Mouse (Mus musculus): ENCODE results near the gene Il17rd. TPM values are rescaled to one million over a fixed set of nuclear protein-coding genes. Genes with fewer than 3 reads are reported as not detected.

Il17rd gene
- polyA plus RNA-seq, 1 experiment from 2014 or later = 0.12 TPM

DNA sequence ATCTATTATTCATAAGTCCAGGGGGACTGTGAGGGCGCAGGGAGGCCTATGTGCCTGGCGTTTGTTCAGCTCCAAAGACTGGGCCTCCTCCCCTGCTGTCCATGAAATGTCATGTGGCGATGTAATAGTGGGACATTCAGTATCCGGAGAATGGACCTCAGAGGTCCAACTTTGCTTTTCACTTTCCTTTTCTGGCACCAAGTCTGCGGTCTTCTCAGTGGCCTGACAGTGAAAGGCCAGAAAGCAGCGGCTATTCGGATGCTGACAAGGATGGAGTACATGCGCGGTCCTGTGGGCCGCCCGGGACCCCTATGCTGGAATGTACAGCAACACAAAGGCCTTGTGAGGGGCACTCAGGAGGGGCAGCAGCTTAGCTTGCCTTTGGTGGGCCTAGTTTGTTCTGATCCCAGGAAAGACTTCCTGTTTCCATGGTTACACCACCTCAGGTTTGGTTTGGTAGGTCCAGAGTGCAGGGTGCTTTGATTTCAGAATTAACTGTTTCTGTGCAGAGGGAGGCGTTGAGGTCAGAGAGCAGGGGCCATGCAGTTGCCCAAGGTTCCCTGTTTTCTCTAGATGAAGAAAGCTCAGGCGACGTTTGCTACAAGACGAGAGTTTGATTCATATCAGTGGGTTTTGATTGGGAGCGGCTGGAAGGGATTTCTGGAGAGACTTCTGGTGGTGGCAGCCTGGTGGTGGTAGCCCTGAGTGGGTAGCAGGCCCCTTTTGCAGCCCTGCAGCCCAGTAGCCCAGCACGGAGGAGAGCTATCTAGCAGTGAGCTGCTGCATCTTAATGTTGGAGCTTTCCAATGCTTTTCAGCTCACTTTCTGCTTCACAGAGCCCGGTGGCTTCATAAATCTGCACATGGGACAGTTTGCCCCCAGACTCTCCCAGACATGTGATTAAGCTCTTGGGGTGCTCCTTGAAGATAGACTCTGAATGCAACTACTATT lies 12.1 kb downstream of the Il17rd start:
- H3K36me3 ChIP-seq (replicated peaks; ENCODE audit: insufficient read depth, low read length) = no peaks in the 10 kb centered on the region
- 69% methylated on average over 18 of the region's 18 CpGs for WGBS (ENCODE audit: insufficient replicate concordance)
- H3K9ac ChIP-seq (replicated peaks) = no peak overlapping the region
- no peak for TF ChIP-seq EP300 (IDR thresholded peaks at IDR 0.05; ENCODE audit: low read depth)
- ATAC-seq = no peak
- 0 out of 2 replicates have a peak, but pooled peaks cover 5% of the 10 kb centered on the region for H3K27me3 ChIP-seq (ENCODE audit: insufficient read depth, low read length)
- DNase-seq = no peak
- H3K27ac ChIP-seq (ENCODE audit: low read depth) = no peak overlapping the region
- H3K4me3 ChIP-seq (ENCODE audit: low read depth, low read length) = no peak overlapping the region
- H3K9me3 ChIP-seq (ENCODE audit: low read length) = no peaks in the 10 kb centered on the region
- no peaks in the 10 kb centered on the region for H3K4me1 ChIP-seq (ENCODE audit: insufficient read depth)
- no peak overlapping the region for H3K4me2 ChIP-seq (ENCODE audit: low read depth, low read length)

DNA sequence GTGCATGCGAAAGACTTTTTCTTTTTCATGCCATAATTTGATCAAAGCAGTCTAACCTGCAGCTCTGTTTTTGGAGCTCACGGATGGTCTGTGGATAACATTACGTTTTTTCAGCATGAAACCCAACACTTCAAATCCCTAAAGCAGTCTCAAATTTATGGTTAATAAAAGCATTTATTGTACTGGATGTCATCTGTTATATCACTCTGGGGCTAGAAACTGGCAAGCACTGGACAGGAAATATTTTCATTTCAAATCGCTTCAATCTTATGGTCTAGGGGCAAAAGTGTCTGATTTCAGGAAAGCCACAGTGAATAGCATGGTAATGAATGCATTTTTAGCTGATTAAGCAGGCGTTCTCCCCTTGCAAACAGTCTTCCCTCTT lies 12.8 kb downstream of the Il17rd start:
- H3K36me3 ChIP-seq (replicated peaks; ENCODE audit: insufficient read depth, low read length) = no peaks in the 10 kb centered on the region
- H3K4me3 ChIP-seq (ENCODE audit: low read depth, low read length) = no peak overlapping the region
- no peak overlapping the region for H3K9ac ChIP-seq (replicated peaks)
- 65% methylated on average over 5 of the region's 5 CpGs for WGBS (ENCODE audit: insufficient replicate concordance)
- peaks cover 9% of the 10 kb centered on the region; the same call in 1 of the 2 replicates for H3K27me3 ChIP-seq (ENCODE audit: insufficient read depth, low read length)
- H3K4me1 ChIP-seq (ENCODE audit: insufficient read depth) = no peaks in the 10 kb centered on the region
- no peak for DNase-seq
- no peaks in the 10 kb centered on the region for H3K9me3 ChIP-seq (ENCODE audit: low read length)
- H3K27ac ChIP-seq (ENCODE audit: low read depth) = no peak overlapping the region
- ATAC-seq = no peak
- TF ChIP-seq EP300 (IDR thresholded peaks at IDR 0.05; ENCODE audit: low read depth) (no peak), CTCF (IDR thresholded peaks at IDR 0.05; ENCODE audit: low read depth) (no peak)
- H3K4me2 ChIP-seq (ENCODE audit: low read depth, low read length) = no peak overlapping the region

DNA sequence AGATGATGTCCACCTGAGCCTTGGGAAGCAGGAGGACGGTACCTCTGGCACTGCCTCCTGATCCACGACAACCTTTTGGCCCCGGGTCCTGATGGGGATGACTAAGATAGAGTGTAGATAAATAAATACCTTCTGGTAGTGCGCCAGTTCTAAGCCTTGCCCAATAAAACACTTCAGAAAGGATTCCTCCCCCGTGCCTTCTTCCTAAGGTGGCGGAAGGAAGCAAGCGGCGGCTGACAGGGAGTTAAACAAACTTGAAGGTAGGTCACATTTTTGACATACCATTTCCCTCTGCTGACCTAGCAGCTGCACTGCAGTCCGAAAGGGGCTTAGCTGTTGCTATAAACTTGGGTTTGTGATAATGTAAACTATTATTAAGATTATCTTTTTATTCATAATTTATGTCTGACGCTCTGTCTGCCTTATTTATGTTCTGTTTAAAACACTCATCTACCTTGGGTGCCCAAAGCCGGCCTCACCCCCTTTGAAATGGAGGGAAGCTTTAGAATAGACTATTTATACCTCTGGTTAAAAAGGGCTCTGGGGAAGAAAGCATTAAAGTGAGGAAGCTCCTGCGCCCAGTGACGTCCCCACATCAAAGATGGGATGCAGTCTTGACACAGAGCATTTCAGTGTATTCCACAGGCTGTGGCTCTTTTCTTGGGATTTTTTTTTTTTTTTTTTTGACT lies 19.9 kb downstream of the Il17rd start:
- Histone ChIP-seq H3K27me3 (ENCODE audit: insufficient read depth, low read length) (peaks cover 15% of the 10 kb centered on the region; the same call in 1 of the 2 replicates), H3K4me3 (ENCODE audit: low read depth, low read length) (no peak overlapping the region), H3K4me2 (ENCODE audit: low read depth, low read length) (no peak overlapping the region), H3K4me1 (ENCODE audit: insufficient read depth) (no peaks in the 10 kb centered on the region), H3K36me3 (replicated peaks; ENCODE audit: insufficient read depth, low read length) (no peaks in the 10 kb centered on the region), H3K9me3 (ENCODE audit: low read length) (no peaks in the 10 kb centered on the region), H3K9ac (replicated peaks) (no peak overlapping the region), H3K27ac (ENCODE audit: low read depth) (no peak overlapping the region)
- WGBS (ENCODE audit: insufficient replicate concordance) = 19% methylated on average over 13 of the region's 13 CpGs
- TF ChIP-seq EP300 (IDR thresholded peaks at IDR 0.05; ENCODE audit: low read depth) = no peak
- no peak for TF ChIP-seq CTCF (IDR thresholded peaks at IDR 0.05; ENCODE audit: low read depth)
- ATAC-seq = no peak
- no peak for DNase-seq

DNA sequence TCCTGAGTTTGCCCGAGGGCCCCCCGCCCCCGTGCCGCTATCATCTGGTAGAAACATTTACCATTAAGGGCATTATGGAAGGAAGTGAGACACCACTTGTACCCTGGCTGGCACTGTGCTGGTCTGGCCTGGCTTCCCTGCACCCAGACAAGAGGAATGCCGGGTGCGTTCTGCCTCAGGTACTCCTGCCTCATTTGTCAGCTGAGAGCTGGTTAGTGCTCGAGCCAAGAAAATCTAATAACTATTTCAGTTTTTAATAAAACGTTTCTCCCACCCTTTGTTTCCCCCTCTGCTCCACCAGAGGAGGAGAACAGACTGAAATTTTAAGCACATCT lies 20.4 kb downstream of the Il17rd start:
- H3K4me2 ChIP-seq (ENCODE audit: low read depth, low read length) = no peak overlapping the region
- H3K27ac ChIP-seq (ENCODE audit: low read depth) = no peak overlapping the region
- H3K9ac ChIP-seq (replicated peaks) = no peak overlapping the region
- DNase-seq (no peak), ATAC-seq (no peak)
- H3K9me3 ChIP-seq (ENCODE audit: low read length) = no peaks in the 10 kb centered on the region
- TF ChIP-seq EP300 (IDR thresholded peaks at IDR 0.05; ENCODE audit: low read depth) (no peak), CTCF (IDR thresholded peaks at IDR 0.05; ENCODE audit: low read depth) (no peak)
- H3K4me1 ChIP-seq (ENCODE audit: insufficient read depth) = no peaks in the 10 kb centered on the region
- WGBS (ENCODE audit: insufficient replicate concordance) = 24% methylated on average over 8 of the region's 8 CpGs
- H3K27me3 ChIP-seq (ENCODE audit: insufficient read depth, low read length) = peaks cover 15% of the 10 kb centered on the region; the same call in 1 of the 2 replicates
- H3K4me3 ChIP-seq (ENCODE audit: low read depth, low read length) = no peak overlapping the region
- H3K36me3 ChIP-seq (replicated peaks; ENCODE audit: insufficient read depth, low read length) = no peaks in the 10 kb centered on the region

DNA sequence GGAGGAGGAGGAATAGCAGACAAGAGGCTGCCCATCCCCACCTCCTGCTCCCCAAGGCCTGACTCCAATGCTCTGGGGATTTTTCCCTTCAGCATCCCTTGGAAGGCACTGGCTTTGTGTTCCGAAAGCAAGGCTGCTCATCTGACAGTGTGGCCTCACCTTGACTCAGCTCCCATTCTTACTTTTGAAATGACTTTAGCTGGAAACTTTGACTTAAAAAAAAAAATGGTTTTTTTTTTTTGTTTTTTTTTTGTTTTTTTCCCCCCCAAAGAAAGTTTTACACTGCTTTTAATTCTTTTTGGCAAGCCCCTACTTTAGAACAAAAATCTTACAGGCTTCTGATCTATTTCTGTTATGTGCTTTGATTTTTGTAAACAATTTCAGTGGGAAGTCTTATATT lies 24.6 kb downstream of the Il17rd start:
- TF ChIP-seq CTCF (IDR thresholded peaks at IDR 0.05; ENCODE audit: low read depth) (no peak), EP300 (IDR thresholded peaks at IDR 0.05; ENCODE audit: low read depth) (no peak)
- Histone ChIP-seq H3K36me3 (replicated peaks; ENCODE audit: insufficient read depth, low read length) (no peaks in the 10 kb centered on the region), H3K4me1 (ENCODE audit: insufficient read depth) (no peaks in the 10 kb centered on the region), H3K27ac (ENCODE audit: low read depth) (no peak overlapping the region), H3K9ac (replicated peaks) (no peak overlapping the region), H3K4me2 (ENCODE audit: low read depth, low read length) (no peak overlapping the region), H3K4me3 (ENCODE audit: low read depth, low read length) (no peak overlapping the region), H3K9me3 (ENCODE audit: low read length) (no peaks in the 10 kb centered on the region), H3K27me3 (ENCODE audit: insufficient read depth, low read length) (0 out of 2 replicates have a peak, but pooled peaks cover 2% of the 10 kb centered on the region)
- ATAC-seq = no peak
- 95% methylated on average over 1 of the region's 1 CpGs for WGBS (ENCODE audit: insufficient replicate concordance)
- DNase-seq = no peak

DNA sequence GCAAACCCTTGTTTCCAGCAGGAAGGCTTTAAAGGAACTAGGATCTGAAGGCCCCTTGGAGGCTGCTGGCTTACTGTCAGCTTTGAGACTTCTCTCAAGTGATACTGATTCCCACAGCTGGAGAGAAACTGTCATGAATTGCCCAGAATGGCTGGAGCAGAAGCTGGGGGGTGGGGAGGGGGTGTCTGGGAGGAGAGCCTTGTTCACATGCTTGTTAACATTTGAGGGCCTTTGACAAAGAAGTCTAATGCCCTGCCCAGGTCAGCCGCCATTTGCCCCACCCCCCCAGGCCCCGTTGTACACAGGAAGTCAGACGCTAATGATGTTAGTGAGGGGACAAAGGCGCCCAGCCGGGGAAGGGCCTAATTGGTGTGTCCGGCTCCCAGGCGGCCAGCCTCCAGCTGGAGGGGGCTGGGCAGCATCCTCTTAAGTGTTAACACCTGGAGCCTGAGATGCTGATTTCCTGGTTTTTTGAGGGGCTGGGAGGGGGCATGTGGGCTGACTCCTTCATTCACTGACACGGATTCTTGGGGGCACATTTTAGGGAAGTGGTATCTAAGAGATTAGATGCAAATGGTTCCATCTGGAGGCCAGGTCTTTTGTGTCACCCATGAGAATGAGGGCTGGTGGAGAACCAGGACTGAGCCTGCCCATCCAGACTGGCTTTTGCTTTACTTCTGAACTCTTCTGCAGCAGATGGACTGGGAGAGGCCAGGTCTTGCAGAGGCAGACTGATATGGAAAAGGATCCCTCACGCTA lies 27.6 kb downstream of the Il17rd start:
- Histone ChIP-seq H3K9ac (replicated peaks) (no peak overlapping the region), H3K36me3 (replicated peaks; ENCODE audit: insufficient read depth, low read length) (no peaks in the 10 kb centered on the region), H3K4me1 (ENCODE audit: insufficient read depth) (no peaks in the 10 kb centered on the region), H3K4me3 (ENCODE audit: low read depth, low read length) (no peak overlapping the region), H3K4me2 (ENCODE audit: low read depth, low read length) (no peak overlapping the region), H3K27ac (ENCODE audit: low read depth) (no peak overlapping the region), H3K9me3 (ENCODE audit: low read length) (no peaks in the 10 kb centered on the region), H3K27me3 (ENCODE audit: insufficient read depth, low read length) (0 out of 2 replicates have a peak, but pooled peaks cover 2% of the 10 kb centered on the region)
- peak; percentile 24 for DNase-seq
- TF ChIP-seq EP300 (IDR thresholded peaks at IDR 0.05; ENCODE audit: low read depth) (no peak), CTCF (IDR thresholded peaks at IDR 0.05; ENCODE audit: low read depth) (no peak)
- WGBS (ENCODE audit: insufficient replicate concordance) = 23% methylated on average over 9 of the region's 9 CpGs
- ATAC-seq = no peak

Data from liver, postnatal 0 days (tissue).